Mouse (Mus musculus): ENCODE data around the gene Eif3a.

DNA sequence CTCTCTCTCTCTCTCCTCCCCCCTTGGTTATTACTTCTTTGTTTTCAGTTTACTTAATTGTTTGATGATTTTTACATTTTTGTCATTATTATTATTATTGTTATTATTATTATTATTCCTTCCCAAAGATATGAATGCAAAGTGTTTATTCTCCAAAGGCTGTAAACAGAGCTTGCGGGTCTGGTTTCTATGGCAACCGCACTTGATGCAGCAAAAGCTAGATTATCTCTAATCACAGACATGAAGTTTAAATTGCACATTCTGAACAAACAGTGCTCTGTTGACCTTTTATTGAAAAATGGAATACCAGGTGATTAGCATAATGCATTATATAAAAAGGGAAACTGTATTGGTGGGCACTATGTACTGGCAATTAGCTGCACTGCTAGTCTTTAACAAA lies 74.1 kb downstream of the Eif3a start:
- TF ChIP-seq POLR2A (IDR thresholded peaks at IDR 0.05; ENCODE audit: control insufficient read depth, low read depth, low read length) (no peak), CTCF (IDR thresholded peaks at IDR 0.05; ENCODE audit: control insufficient read depth, insufficient read depth, insufficient replicate concordance, low read depth, low read length) (no peak)
